Mouse (Mus musculus) spleen, adult 2 months (tissue): Measurements from ENCODE around the gene Vnn1. TPM values are rescaled to one million over a fixed set of nuclear protein-coding genes. Genes with fewer than 3 reads are reported as not detected.
A peak's percentile ranks its signal among the peaks of the same experiment; 100 is the strongest.

ENCODE experiments used
- DNase-seq, 2 experiments: peaks; one replicate each; pipeline versions ENCODE4 v3.0.0 to v3.0.0-alpha.2; 2012 to 2021; ENCODE audit warnings: low spot score in 2 of 2, low read depth in 1 of 2
- H3K27ac ChIP-seq: fragments of 200-500 bp; 2 replicates; pipeline ENCODE4 v1.5.1; 2012; ENCODE audit warnings: low read length, inconsistent platforms; ENCODE audit not compliant: insufficient read depth
- H3K27me3 ChIP-seq: fragments of 200-500 bp; 2 replicates; pipeline ENCODE4 v1.6.1; 2012; ENCODE audit warnings: mild to moderate bottlenecking, moderate library complexity, low read length, inconsistent platforms; ENCODE audit not compliant: control insufficient read depth, insufficient read depth
- H3K36me3 ChIP-seq: fragments of 200-500 bp; 2 replicates; pipeline ENCODE4 v1.6.1; 2012; ENCODE audit warnings: mild to moderate bottlenecking, low read length, inconsistent platforms; ENCODE audit not compliant: control insufficient read depth, insufficient read depth
- H3K4me1 ChIP-seq: fragments of 200-500 bp; 2 replicates; pipeline ENCODE4 v1.6.1; 2011; ENCODE audit warnings: inconsistent platforms; ENCODE audit not compliant: control insufficient read depth, insufficient read depth, insufficient read length
- H3K4me3 ChIP-seq: fragments of 200-500 bp; 2 replicates; pipeline ENCODE4 v1.5.1; 2011; ENCODE audit warnings: mild to moderate bottlenecking, inconsistent platforms; ENCODE audit not compliant: insufficient read depth, insufficient read length; ENCODE audit errors: extremely low read depth
- CTCF ChIP-seq: fragments of 200-500 bp; IDR thresholded peaks from 2 replicates; pipeline ENCODE4 v1.5.1; 2011; ENCODE audit warnings: mild to moderate bottlenecking, inconsistent platforms; ENCODE audit not compliant: insufficient read depth, insufficient read length, insufficient replicate concordance; ENCODE audit errors: extremely low read depth
- POLR2A ChIP-seq: fragments of 200-500 bp; IDR thresholded peaks from 2 replicates; pipeline ENCODE4 v1.6.1; 2011; ENCODE audit warnings: low read depth, low read length, inconsistent platforms
- WGBS: fragments of 180-500 bp; shearing (Covaris S2); methylation state at CpG from one replicate; pipeline ENCODE4 v1.1.7; 2018; 5-methylcytosine and 5-hydroxymethylcytosine counted together
- polyA plus RNA-seq: library from polyadenylated mRNA; depleted of rRNA; stranded (reverse); fragments of >200 nt; gene quantifications from 2 replicates; pipeline ENCODE4 v1.2.3, GENCODE M21; 2012; rRNA removed

Gene Vnn1
- polyA plus RNA-seq, 1 experiment = 0.20 TPM

DNA sequence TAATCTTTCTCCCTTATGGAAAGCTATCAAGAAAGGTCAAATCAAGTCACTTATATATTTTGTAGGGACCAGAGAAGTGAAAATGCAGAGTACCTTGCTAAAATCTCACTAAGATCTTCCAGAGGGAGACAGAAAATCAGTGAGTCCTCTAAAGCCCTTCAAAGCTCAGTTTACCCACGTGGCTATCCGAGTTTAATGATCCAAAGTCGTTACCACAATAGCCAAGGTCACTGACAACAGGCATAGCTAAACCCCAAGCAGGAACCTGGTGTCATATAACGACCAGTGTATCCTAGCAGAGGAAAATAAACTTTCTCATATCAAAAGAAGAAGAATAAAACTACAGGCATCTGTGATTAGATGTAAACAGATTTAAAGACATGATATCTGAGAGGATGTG, 43.1 kb downstream of the Vnn1 start:
- H3K4me1 ChIP-seq = no peaks in the 10 kb centered on the region
- no peak for DNase-seq
- H3K4me3 ChIP-seq = no peak overlapping the region
- no peak overlapping the region for H3K27ac ChIP-seq
- TF ChIP-seq CTCF (no peak), POLR2A (no peak)
- no peaks in the 10 kb centered on the region for H3K27me3 ChIP-seq
- no peaks in the 10 kb centered on the region for H3K36me3 ChIP-seq
- WGBS = 58% methylated on average over 4 of the region's 4 CpGs

DNA sequence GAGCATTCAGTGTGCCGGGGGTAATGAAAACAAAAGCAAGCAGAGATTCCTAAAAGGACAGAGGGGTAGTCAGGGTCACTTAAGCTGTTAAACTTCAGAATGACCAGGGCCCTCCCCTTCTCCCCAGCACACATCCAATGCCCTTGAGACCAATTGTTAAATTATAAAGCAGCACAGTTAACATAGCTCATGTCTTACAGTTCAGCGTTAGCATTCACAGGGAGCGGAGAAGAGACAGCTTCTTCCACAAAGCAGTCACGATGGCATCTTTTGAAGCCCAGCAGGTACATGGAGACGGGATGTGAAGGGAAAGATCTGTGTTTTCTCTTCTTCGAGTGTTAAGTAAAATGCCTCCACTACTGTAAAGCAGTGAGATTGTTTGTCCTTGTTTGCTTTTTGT, 43.8 kb downstream of the Vnn1 start, which contains the start of gene Taar2:
Gene Taar2, plus strand, starts transcription at position 261 of the 400 bp plus-strand sequence.
- Histone ChIP-seq H3K4me1 (no peaks in the 10 kb centered on the region), H3K36me3 (no peaks in the 10 kb centered on the region), H3K4me3 (no peak within 1 kb of the TSS), H3K27ac (no peak within 1 kb of the TSS), H3K27me3 (no peaks in the 10 kb centered on the region)
- 83% methylated on average over 6 of the region's 6 CpGs for WGBS
- no peak for DNase-seq
- TF ChIP-seq CTCF (no peak), POLR2A (no peak)

DNA sequence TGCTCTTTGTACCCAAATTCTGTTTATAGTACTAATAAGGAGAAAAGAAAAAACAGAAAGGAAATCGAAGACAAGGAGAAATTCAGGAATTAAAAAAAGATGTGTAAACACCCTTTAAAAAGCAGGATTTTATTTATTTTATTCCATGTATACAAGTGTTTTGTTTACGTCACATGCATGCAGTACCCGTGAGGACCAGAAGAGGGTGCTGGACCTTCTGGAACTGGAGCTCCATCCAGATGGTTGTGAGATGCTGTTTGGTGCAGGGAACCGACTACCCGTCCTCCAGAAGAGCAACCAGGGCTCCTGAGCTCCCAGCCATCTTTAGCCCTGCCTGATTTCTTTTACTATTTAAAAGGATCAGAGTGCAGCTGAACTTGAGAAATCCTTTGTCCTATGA, 48.0 kb downstream of the Vnn1 start:
- 81% methylated on average over 5 of the region's 5 CpGs for WGBS
- DNase-seq = no peak
- H3K27ac ChIP-seq = no peak overlapping the region
- H3K27me3 ChIP-seq = no peaks in the 10 kb centered on the region
- 0 out of 2 replicates have a peak, but pooled peaks have one; percentile 4 for TF ChIP-seq CTCF
- no peak for TF ChIP-seq POLR2A
- H3K4me1 ChIP-seq = no peaks in the 10 kb centered on the region
- no peak overlapping the region for H3K4me3 ChIP-seq
- no peaks in the 10 kb centered on the region for H3K36me3 ChIP-seq

DNA sequence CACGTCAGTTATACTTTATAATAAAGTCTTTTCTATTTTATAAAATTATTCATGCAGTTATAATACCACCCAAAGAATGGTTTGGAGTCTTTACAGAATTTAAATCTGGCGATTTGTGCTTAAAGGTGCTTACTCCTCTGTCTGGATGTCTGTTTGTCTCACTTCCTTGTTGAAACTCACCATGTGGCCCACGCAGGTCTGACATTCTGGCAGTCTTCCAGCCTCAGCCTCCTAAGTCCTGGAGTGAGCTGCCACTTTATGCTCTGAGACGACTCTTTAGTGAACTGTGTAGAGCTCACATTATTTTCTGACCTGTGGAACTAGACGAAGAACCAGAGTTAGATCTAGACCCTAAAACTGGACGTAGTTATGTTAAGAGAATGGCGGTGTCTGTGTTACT, 53.5 kb downstream of the Vnn1 start:
- Histone ChIP-seq H3K36me3 (no peaks in the 10 kb centered on the region), H3K4me1 (no peaks in the 10 kb centered on the region), H3K4me3 (no peak overlapping the region), H3K27ac (no peak overlapping the region), H3K27me3 (no peaks in the 10 kb centered on the region)
- no peak for DNase-seq
- TF ChIP-seq CTCF = no peak
- no peak for TF ChIP-seq POLR2A
- 54% methylated on average over 7 of the region's 7 CpGs for WGBS

DNA sequence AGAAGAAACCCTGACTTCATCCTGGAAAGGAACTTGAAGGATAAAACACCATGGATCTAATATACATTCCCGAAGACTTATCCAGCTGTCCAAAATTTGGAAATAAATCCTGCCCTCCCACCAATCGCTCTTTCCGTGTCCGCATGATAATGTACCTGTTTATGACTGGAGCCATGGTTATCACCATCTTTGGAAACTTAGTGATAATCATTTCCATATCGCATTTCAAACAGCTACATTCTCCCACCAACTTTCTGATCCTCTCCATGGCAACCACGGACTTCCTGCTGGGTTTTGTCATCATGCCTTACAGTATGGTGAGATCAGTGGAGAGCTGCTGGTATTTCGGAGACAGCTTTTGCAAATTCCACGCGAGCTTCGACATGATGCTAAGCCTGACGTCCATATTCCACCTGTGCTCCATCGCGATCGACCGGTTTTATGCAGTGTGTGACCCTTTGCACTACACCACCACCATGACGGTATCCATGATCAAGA, 55.1 kb downstream of the Vnn1 start, which contains the start of gene Taar3:
Gene Taar3, plus strand, starts transcription at position 51 of the 498 bp plus-strand sequence.
- Histone ChIP-seq H3K27ac (no peak within 1 kb of the TSS), H3K4me1 (no peaks in the 10 kb centered on the region), H3K27me3 (no peaks in the 10 kb centered on the region), H3K4me3 (no peak within 1 kb of the TSS), H3K36me3 (no peaks in the 10 kb centered on the region)
- no peak for TF ChIP-seq POLR2A
- TF ChIP-seq CTCF = no peak
- WGBS = 90% methylated on average over 16 of the region's 16 CpGs
- DNase-seq = no peak

DNA sequence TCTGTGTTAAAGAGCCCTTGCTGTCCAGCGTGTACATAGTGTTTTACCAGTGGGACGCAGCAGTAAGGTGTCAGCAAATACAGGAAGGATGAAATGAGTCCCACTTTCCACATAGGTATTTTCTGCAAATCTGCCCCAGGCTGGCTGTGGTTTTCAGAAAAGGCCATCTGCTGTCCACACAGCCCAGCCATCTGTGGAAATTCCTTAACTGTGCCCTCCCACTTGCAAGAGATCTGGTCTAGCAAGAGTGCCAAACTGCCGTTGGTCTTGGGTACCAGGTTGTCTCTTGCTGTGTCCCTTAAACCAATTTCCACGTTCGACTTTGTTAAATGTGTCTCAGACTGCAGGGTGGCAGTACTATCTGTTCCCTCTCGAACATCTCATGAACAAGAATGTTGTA, 57.2 kb downstream of the Vnn1 start:
- TF ChIP-seq POLR2A (no peak), CTCF (no peak)
- no peak for DNase-seq
- H3K4me3 ChIP-seq = no peak overlapping the region
- whole genome bisulfite sequencing = 85% methylated on average over 6 of the region's 6 CpGs
- H3K4me1 ChIP-seq = no peaks in the 10 kb centered on the region
- no peaks in the 10 kb centered on the region for H3K27me3 ChIP-seq
- H3K36me3 ChIP-seq = no peaks in the 10 kb centered on the region
- no peak overlapping the region for H3K27ac ChIP-seq

Other genes with a start within 250 kb of the Vnn1 start
- 1,677 and 2,344 TPM in 2 replicates for gene Rps12, start 107.4 kb upstream of the Vnn1 start, polyA plus RNA-seq
- 1.1 TPM in 2 replicates for gene Slc18b1, start 97.7 kb upstream of the Vnn1 start, polyA plus RNA-seq
- gene Vnn3, start 43.2 kb upstream of the Vnn1 start, polyA plus RNA-seq = 1.8 and 2.2 TPM in 2 replicates
- not detected in 2 replicates for gene Taar1, start 25.7 kb downstream of the Vnn1 start, polyA plus RNA-seq
- not detected in 2 replicates for gene Taar2, start 43.9 kb downstream of the Vnn1 start, polyA plus RNA-seq
- not detected in 2 replicates for gene Taar3, start 54.9 kb downstream of the Vnn1 start, polyA plus RNA-seq
- gene Taar4, start 65.8 kb downstream of the Vnn1 start, polyA plus RNA-seq = not detected in 2 replicates
- gene Taar5, start 76.0 kb downstream of the Vnn1 start, polyA plus RNA-seq = not detected in 2 replicates
- gene Taar6, start 91.0 kb downstream of the Vnn1 start, polyA plus RNA-seq = not detected in 2 replicates
- gene Taar7a, start 98.8 kb downstream of the Vnn1 start, polyA plus RNA-seq = not detected in 2 replicates
- gene Taar7b, start 105.3 kb downstream of the Vnn1 start, polyA plus RNA-seq = not detected in 2 replicates
- not detected in 2 replicates for gene Taar7d, start 132.5 kb downstream of the Vnn1 start, polyA plus RNA-seq
- gene Taar7e, start 142.9 kb downstream of the Vnn1 start, polyA plus RNA-seq = not detected in 2 replicates
- not detected in 2 replicates for gene Taar7f, start 154.8 kb downstream of the Vnn1 start, polyA plus RNA-seq
- gene Taar8a, start 181.8 kb downstream of the Vnn1 start, polyA plus RNA-seq = not detected in 2 replicates
- 0.20 and 0.75 TPM in 2 replicates for gene Taar8b, start 197.6 kb downstream of the Vnn1 start, polyA plus RNA-seq
- 0.15 and 0.25 TPM in 2 replicates for gene Taar8c, start 207.2 kb downstream of the Vnn1 start, polyA plus RNA-seq
- gene Taar9, start 214.8 kb downstream of the Vnn1 start, polyA plus RNA-seq = 0.07 TPM in 1 of 2 replicates, not detected in the other